Mouse (Mus musculus) bone marrow macrophage, adult 2 months (primary cell): ENCODE measurements around the gene Tef.

ENCODE experiments used
- CTCF ChIP-seq: IDR thresholded peaks from 2 replicates; pipeline ENCODE4 v1.5.1; 2012; ENCODE audit warnings: low read depth, mild to moderate bottlenecking, low read length, moderate library complexity
- POLR2A ChIP-seq: IDR thresholded peaks from 2 replicates; pipeline ENCODE4 v1.6.1; 2012; ENCODE audit warnings: mild to moderate bottlenecking, low read depth, low read length, borderline replicate concordance

GRCm38 (mm10) chr15:81765651-81766050 is 36.6 kb upstream of the Tef start:
- TF ChIP-seq CTCF: no peak
- no peak for TF ChIP-seq POLR2A
